Mouse (Mus musculus) frontal cortex, postnatal 14 days (tissue): Measurements from ENCODE around the gene Nfe2l1.
"Not testable (repeated sequence)": the region's sequence is repeated elsewhere in the genome, so short reads cannot be mapped to it uniquely, and the experiment has no call there.

Experiments
- DNase-seq, 2 experiments: peaks; one replicate each; pipeline ENCODE4 v3.0.0; 2022; ENCODE audit warnings: low spot score in 2 of 2

Gene Nfe2l1

GRCm38 (mm10) chr11:96778061-96778627, 51.6 kb downstream of the Nfe2l1 start:
- not testable (repeated sequence) for DNase-seq

- DNase-seq, result peak; percentile 98 to 99
Measured at GRCm38 (mm10) chr11:96776968-96777962, 52.5 kb downstream of the Nfe2l1 start, which contains the start of gene Snx11. Gene Snx11, minus strand, starts transcription at chr11:96777559.

GRCm38 (mm10) chr11:96776068-96776467, 53.7 kb downstream of the Nfe2l1 start:
- no peak for DNase-seq

GRCm38 (mm10) chr11:96775665-96776064, 54.1 kb downstream of the Nfe2l1 start:
- no peak for DNase-seq

- no peak for DNase-seq
Measured at GRCm38 (mm10) chr11:96775063-96775462, 54.7 kb downstream of the Nfe2l1 start.

GRCm38 (mm10) chr11:96774536-96774935, 55.2 kb downstream of the Nfe2l1 start:
- no peak for DNase-seq

GRCm38 (mm10) chr11:96772413-96772812, 57.4 kb downstream of the Nfe2l1 start:
- DNase-seq, result no peak

GRCm38 (mm10) chr11:96771274-96771975, 58.3 kb downstream of the Nfe2l1 start:
- no peak for DNase-seq

GRCm38 (mm10) chr11:96768240-96768639, 61.5 kb downstream of the Nfe2l1 start:
- no peak for DNase-seq
